Mouse (Mus musculus) urinary bladder, postnatal 14 days (tissue): ENCODE measurements around the gene Myoz1.
"Not testable (repeated sequence)": the region's sequence is repeated elsewhere in the genome, so short reads cannot be mapped to it uniquely, and the experiment has no call there.

Source experiments
- DNase-seq: peaks from one replicate; pipeline ENCODE4 v3.0.0; 2021; ENCODE audit warnings: low spot score

Myoz1 gene

GRCm38 (mm10) chr14:20656361-20656760 lies at the start of gene Myoz1:
Myoz1 (minus strand) TSS chr14:20656540.
- no peak for DNase-seq

DNA sequence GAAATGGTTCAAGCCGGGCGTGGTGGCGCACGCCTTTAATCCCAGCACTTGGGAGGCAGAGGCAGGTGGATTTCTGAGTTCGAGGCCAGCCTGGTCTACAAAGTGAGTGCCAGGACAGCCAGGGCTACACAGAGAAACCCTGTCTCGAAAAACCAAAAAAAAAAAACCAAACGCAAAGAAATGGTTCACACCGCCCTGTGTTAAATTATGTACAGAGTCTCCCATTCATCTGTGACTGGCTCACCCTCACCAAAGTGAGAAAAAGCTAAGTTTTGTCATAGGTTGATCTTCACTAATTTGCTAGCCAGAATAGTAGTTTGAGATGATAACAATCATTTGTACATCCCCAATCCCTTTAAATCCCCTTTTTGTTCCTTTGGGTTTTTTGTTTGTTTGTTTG lies 47.1 kb upstream of the Myoz1 start:
- DNase-seq = not testable (repeated sequence)

DNA sequence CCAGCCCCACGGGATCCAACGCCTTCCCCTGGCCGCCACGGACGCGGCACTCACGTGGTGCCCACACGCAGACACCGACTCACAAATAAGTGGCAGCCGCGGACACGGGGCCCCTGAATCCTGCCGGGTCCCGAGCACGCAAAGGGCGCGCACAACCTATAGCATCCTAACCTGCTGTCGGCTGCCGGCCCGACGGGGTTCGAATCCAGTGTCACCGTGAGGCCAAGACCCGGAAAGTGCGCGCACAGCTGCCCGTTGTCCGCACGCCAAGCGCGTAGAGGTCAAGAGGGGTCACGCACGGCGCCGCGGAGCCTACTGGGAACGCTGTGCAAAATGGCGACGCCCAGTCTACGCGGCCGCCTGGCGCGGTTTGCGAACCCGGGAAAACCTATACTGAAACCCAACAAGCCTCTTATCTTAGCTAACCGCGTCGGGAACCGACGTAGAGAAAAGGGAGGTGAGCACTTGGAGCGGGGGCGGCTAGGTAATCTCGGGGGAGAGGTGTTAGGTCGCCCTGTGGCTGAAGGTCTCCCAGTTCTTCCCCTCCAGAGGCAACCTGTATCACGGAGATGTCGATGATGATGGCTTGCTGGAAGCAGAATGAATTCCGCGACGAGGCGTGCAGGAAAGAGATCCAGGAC lies 46.5 kb upstream of the Myoz1 start, which contains the start of gene Chchd1:
TSS of gene Chchd1 (plus strand) at position 266 of the 641 bp plus-strand sequence.
- peak; percentile 93 for DNase-seq

DNA sequence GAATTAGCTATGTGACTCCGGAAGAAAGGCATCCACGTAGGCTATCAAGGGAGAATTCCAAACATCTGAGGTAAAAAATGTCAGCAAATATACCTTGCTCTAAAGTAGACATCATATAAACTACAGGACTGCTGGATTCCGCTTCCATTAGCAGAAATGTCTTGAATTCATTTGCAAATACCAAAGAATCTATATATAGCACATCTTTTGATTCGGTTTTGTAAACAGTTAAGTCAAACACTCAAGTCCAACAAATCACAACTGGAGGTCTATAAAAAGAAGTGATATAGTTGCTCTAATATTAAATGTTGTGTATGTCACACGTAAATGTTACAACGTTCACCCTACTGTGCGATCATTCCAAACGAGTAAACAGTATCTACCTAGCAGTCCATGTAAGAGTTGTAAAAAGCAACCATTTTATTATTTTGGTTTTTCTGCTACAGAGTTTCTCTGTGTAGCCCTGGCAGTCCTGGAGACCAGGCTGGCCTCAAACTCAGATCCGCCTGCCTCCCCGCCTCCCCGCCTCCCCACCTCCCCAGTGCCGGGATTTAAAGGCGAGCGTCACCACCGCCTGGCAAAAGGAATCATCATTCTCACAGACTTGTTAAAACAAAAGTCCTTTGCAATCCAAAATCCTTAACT lies 45.9 kb upstream of the Myoz1 start:
- no peak for DNase-seq

- no peak for DNase-seq
These were observed 45.2 kb upstream of the Myoz1 start for GRCm38 (mm10) chr14:20701554-20701953.

DNA sequence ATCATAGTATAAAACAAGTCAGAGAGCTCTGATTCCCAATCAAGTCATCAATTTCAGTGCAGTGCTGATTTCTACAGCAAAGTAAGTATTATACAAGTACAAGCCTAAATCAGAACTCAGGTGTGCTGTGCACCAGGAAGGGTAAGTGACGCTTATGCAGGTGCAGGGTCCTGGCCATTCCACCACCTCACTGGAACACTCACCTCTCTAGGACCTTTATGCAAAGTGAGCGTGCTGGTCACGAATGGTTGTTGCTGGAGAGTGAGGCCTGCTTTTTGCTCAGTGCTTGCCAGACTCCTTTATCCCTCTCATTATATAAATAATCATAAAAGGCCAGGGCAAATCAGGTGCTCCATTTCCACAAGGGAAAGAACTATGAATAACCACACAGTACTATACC lies 44.0 kb upstream of the Myoz1 start:
- DNase-seq = no peak

- no peak for DNase-seq
These were observed 42.2 kb upstream of the Myoz1 start for GRCm38 (mm10) chr14:20698515-20698914.

DNA sequence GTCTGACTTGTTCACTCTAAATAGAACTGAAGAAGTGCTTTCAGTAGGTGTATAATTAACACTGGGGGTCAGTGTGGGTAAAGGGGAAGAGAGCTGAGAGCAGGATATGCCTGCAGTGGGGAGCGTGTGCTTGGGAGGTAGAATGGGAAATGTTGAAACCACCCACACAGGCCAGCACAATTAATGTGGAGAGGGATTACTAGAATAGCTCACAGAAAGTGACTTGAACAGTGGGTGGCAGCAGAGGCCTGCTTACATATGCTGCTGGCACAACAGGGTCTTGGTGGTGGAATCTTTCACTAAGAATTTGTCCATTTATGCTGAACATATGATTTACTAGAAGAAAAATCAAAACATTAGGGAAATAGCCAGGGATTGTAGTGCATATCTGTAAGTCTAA lies 40.6 kb upstream of the Myoz1 start:
- DNase-seq = peak; percentile 37

DNA sequence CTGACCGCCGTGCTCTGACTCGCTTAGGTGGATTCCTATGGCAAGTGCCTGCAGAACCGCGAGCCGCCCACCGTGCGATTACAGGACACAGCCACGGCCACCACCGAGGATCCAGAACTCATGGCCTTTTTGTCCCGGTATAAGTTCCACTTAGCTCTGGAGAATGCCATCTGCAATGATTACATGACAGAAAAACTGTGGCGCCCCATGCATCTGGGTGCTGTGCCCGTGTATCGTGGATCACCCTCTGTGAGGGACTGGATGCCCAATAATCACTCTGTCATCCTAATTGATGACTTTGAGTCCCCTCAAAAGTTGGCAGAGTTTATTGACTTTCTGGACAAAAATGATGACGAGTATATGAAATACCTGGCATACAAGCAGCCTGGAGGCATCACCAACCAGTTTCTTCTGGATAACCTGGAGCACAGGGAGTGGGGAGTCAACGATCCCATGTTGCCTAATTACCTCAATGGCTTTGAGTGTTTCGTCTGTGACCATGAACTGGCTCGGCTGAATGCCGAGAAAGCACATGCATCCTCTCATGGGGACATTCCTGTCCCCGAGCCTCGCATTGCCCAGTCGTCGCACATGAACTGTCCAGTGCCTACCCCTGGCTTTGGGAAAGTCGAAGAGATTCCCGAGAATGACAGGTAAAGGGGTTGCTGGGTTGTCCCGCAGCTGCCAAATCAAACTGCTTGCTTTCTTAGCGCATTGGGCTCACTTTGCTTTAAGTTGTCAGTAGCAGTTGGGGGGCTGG lies 39.6 kb upstream of the Myoz1 start:
- DNase-seq = no peak

DNA sequence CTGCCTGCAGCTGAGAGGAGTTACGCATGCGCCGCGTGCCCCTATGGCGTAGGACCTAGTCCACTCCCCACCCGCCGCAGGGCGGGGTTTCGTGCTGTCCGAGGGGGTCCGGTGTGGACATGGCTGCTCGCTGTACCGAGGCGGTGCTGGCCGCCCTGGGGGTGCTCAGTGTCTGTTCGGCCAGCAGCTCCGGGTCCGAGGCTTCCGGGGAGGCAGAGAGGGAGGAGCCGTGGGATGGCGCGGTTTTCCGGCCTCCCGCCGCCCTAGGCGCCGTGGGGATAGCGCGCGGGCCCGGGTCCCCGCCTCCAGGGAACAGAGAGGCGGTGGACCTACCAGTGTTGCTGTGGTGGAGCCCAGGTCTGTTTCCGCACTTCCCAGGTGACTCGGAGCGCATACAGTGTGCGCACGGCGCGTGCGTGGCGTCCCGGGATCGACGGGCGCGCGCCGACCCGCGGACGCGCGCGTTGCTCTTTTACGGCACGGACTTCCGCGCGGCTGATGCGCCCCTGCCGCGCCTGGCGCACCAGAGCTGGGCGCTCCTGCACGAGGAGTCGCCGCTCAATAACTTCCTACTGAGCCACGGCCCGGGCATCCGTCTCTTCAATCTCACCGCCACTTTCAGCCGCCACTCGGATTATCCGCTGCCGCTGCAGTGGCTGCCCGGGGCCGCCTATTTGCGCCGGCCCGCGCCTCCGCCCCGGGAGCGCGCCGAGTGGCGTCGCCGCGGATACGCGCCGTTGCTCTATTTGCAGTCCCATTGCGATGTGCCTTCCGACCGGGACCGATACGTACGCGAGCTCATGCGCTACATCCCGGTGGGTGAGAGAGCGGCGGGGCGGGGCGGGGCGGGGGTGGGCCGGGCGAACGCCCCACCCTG lies 38.8 kb upstream of the Myoz1 start, which contains the start of gene Fut11:
TSS of gene Fut11 (plus strand) at position 85 of the 877 bp plus-strand sequence.
- peak; percentile 89 for DNase-seq

DNA sequence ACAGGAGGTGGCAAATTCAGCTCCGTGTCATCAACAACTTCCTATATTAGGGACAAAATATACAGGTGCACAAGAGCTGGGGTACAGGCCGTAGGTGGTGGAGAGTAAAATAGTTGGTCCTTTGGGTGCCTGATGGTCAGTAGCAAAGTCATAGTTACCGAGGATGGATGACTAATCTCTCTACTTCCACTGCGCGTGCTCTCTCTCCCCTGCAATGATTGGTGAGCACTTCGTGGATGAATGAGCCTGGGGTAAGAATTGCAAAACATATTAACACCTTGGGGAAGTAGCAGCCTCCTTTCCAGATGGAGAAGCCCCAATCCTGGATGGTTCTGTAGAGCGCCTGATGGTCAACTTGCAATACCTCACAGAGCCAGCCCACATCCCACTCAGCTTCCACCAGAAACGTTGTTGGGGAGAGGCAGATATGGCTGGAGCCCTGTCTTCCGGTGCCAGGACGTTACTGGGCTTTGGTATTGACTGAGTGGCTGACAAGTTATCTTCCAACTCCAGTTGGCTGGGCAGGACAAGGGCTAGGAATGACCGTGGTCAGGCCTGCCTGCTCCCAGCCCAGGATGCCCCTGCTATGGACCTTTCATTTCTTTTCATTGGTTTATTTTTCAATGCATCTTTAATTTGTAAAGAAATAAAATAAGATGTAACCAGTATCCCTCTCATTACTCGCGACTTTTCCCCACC lies 38.0 kb upstream of the Myoz1 start:
- no peak for DNase-seq

DNA sequence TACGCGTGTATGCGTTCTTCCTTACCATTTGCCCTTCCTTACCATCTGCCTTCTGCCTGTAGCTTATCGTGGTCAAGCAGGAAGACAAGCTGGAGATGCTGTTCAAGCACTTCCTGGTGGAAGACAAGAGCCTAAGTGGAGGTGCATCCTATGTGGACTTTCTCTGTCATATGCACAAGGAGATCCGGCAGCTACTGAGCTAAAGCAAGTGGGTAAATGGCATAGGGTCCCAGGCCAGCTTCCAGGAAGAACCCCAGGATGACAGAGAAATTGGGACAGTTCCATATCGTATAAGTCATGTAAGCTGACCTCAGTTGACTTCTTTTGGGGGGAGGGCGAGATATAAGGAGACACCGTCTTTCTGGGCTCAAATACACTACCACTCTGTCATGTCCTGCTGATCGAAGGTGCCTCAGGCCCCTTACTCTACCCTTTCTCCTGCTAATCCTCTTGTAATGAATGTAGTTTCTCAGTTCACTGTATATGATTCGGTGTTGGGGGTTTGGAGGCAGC lies 37.3 kb upstream of the Myoz1 start:
- no peak for DNase-seq

DNA sequence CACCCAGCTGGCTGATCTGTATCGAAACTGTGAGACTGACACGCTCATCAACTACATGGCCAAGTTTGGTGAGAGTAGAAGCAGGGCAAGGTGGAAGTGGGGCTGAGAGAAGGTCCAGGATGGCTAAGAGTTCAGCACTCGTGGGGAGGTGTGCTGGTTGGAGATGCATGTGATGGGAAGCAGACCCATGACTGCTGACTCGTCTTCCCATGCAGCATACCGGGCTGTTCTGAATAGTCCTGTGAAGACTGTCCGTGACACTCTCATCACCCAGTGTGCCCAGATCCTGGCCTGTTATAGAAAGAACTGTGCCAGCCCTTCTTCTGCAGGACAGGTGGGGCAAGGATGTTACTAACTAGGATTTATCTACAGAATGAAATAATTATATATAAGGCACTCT lies 35.4 kb upstream of the Myoz1 start:
- no peak for DNase-seq

GRCm38 (mm10) chr14:20689009-20689408 lies 32.7 kb upstream of the Myoz1 start:
- DNase-seq = no peak

GRCm38 (mm10) chr14:20686576-20686975 lies 30.2 kb upstream of the Myoz1 start:
- DNase-seq = no peak

GRCm38 (mm10) chr14:20682498-20682897 lies 26.2 kb upstream of the Myoz1 start:
- DNase-seq = no peak

- no peak for DNase-seq
These were observed 25.4 kb upstream of the Myoz1 start for GRCm38 (mm10) chr14:20681742-20682141.

DNA sequence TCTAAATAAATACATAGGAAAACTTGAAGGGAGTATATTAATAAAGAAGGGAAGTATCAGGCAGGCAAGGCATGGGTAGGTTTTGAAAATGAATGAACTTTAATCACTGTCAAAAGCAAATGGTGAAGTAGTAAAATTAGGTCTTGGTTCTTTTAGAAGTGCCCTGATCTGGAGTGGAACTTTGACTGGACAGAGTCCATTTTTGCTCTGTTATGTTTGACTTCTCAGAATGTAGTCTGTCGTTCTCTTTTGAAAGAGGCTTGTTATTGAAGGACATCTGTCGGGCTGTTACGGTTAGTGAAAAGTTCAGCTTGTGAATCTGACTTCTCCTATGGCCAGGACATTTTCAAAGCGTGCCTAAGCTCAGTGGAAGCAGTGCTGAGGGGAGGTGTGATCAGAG lies 21.6 kb upstream of the Myoz1 start:
- no peak for DNase-seq

- peak; percentile 99 for DNase-seq
These were observed 17.9 kb upstream of the Myoz1 start, which contains the start of gene Sec24c for GRCm38 (mm10) chr14:20674064-20674833. Sec24c (plus strand) TSS chr14:20674308.

- DNase-seq = peak; percentile 24
These were observed 17.4 kb upstream of the Myoz1 start for GRCm38 (mm10) chr14:20673735-20674063.
